Mouse (Mus musculus): ENCODE measurements around the gene Sorbs1. TPM values are rescaled to one million over a fixed set of nuclear protein-coding genes. Genes with fewer than 3 reads are reported as not detected.

The Sorbs1 gene
- polyA plus RNA-seq, 1 experiment = 38.8 TPM

GRCm38 (mm10) chr19:40247268-40247666, 266.3 kb downstream of the Sorbs1 start:
- Histone ChIP-seq H3K27me3 (ENCODE audit: control insufficient read depth, insufficient read depth, insufficient read length) (no peaks in the 10 kb centered on the region), H3K36me3 (ENCODE audit: control insufficient read depth, insufficient read depth) (peaks cover 28% of the 10 kb centered on the region), H3K4me2 (ENCODE audit: low read depth) (no peak overlapping the region), H3K79me2 (ENCODE audit: control insufficient read depth, insufficient read depth) (peaks cover 4% of the 10 kb centered on the region), H3ac (ENCODE audit: control insufficient read depth, insufficient read length) (no peak overlapping the region), H3K4me3 (no peak overlapping the region)
- TF ChIP-seq E2F4 (IDR thresholded peaks at IDR 0.05; ENCODE audit: insufficient read depth) = no peak
- TF ChIP-seq POLR2A (IDR thresholded peaks at IDR 0.05; ENCODE audit: insufficient read length, low read depth) = no peak
- no peak for TF ChIP-seq USF1 (IDR thresholded peaks at IDR 0.05; ENCODE audit: low read depth)
- no peak for TF ChIP-seq MAX (IDR thresholded peaks at IDR 0.05; ENCODE audit: low read depth)
- TF ChIP-seq MYOD1 (IDR thresholded peaks at IDR 0.05; ENCODE audit: control insufficient read depth in 1 of 3, insufficient read length in 2 of 3, low read depth in 2 of 3) = no peak
- TF ChIP-seq REST (IDR thresholded peaks at IDR 0.05; ENCODE audit: insufficient read depth, insufficient read length) = no peak
- TF ChIP-seq TCF12 (IDR thresholded peaks at IDR 0.05; ENCODE audit: insufficient read depth, poor library complexity, severe bottlenecking) = no peak
- TF ChIP-seq SRF (IDR thresholded peaks at IDR 0.05; ENCODE audit: control insufficient read depth, insufficient read length, low read depth) = no peak
- TF ChIP-seq MYOG (IDR thresholded peaks at IDR 0.05; ENCODE audit: control insufficient read depth in 1 of 3, insufficient read depth in 1 of 3, insufficient read length in 2 of 3, low read depth in 2 of 3) = no peak
- no peak for TF ChIP-seq CEBPB (IDR thresholded peaks at IDR 0.05; ENCODE audit: insufficient read depth, poor library complexity, severe bottlenecking)
- TF ChIP-seq POLR2AphosphoS2 (IDR thresholded peaks at IDR 0.05; ENCODE audit: insufficient read length, low read depth) = no peak
- TF ChIP-seq TCF3 (IDR thresholded peaks at IDR 0.05; ENCODE audit: insufficient read length, low read depth) = no peak

GRCm38 (mm10) chr19:40246646-40247267, 266.8 kb downstream of the Sorbs1 start:
- Histone ChIP-seq H3K79me2 (ENCODE audit: control insufficient read depth, insufficient read depth) (no peaks in the 10 kb centered on the region), H3K27me3 (ENCODE audit: control insufficient read depth, insufficient read depth, insufficient read length) (no peaks in the 10 kb centered on the region), H3K36me3 (ENCODE audit: control insufficient read depth, insufficient read depth) (peaks cover 28% of the 10 kb centered on the region), H3ac (ENCODE audit: control insufficient read depth, insufficient read length) (no peak overlapping the region), H3K4me3 (no peak overlapping the region), H3K4me2 (ENCODE audit: low read depth) (no peak overlapping the region)
- no peak for TF ChIP-seq REST (IDR thresholded peaks at IDR 0.05; ENCODE audit: insufficient read depth, insufficient read length)
- no peak for TF ChIP-seq TCF3 (IDR thresholded peaks at IDR 0.05; ENCODE audit: insufficient read length, low read depth)
- TF ChIP-seq TCF12 (IDR thresholded peaks at IDR 0.05; ENCODE audit: insufficient read depth, poor library complexity, severe bottlenecking) = no peak
- no peak for TF ChIP-seq E2F4 (IDR thresholded peaks at IDR 0.05; ENCODE audit: insufficient read depth)
- TF ChIP-seq USF1 (IDR thresholded peaks at IDR 0.05; ENCODE audit: low read depth) = no peak

Other genes starting within 250 kb of the Sorbs1 start
- 161 TPM for gene Pdlim1, start 241.9 kb downstream of the Sorbs1 start, polyA plus RNA-seq (2012; fragmentation: generic; extraction: Trizol)
- 185 TPM for gene Aldh18a1, start 74.7 kb upstream of the Sorbs1 start, polyA plus RNA-seq (2012; fragmentation: generic; extraction: Trizol)
- gene Tctn3, start 98.5 kb upstream of the Sorbs1 start, polyA plus RNA-seq (2012; fragmentation: generic; extraction: Trizol) = 5.6 TPM
- 0.07 TPM for gene Entpd1, start 98.6 kb upstream of the Sorbs1 start, polyA plus RNA-seq (2012; fragmentation: generic; extraction: Trizol)
- not detected for gene Cc2d2b, start 235.0 kb upstream of the Sorbs1 start, polyA plus RNA-seq (2012; fragmentation: generic; extraction: Trizol)

All from myocyte (in vitro differentiated cells).